Mouse (Mus musculus): ENCODE results near the gene Sash1.

GRCm38 (mm10) chr10:8676722-8677121, 209.1 kb downstream of the Sash1 start:
- TF ChIP-seq GATA1 (IDR thresholded peaks at IDR 0.05; ENCODE audit: borderline replicate concordance, low read length) (no peak), FLI1 (IDR thresholded peaks at IDR 0.05; ENCODE audit: low read length) (no peak)
